Mouse (Mus musculus): ENCODE measurements around the gene Hist1h2ba.

DNA sequence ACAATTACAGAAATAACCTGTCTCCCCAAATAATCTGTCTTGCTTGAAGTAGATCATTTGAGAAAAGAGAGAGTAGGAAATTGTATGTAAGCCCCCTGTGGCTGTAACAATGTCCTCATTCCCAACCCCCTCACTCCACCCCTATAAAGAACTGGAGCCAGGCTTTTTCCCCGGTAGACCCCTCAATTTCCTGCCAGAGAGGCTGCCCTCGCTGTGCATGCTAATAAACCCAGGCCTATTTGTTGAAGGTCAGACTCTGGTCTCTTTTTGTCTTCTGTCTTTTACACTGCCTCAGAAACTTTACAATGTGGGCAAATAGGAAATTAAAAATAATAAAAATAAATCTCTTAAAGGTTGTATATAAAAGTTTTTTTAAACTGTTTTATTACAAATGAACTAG lies 12.3 kb upstream of the Hist1h2ba start:
- no peak for TF ChIP-seq CTCF (IDR thresholded peaks at IDR 0.05; ENCODE audit: low read depth, low read length)
- no peak for TF ChIP-seq POLR2A (IDR thresholded peaks at IDR 0.05; ENCODE audit: extremely low read depth, insufficient read depth, low read length)
